Mouse (Mus musculus): ENCODE results near the gene Cela3b. TPM values are rescaled to one million over a fixed set of nuclear protein-coding genes. Genes with fewer than 3 reads are reported as not detected.

The Cela3b gene
- polyA plus RNA-seq, 1 experiment from 2014 or later = not detected

DNA sequence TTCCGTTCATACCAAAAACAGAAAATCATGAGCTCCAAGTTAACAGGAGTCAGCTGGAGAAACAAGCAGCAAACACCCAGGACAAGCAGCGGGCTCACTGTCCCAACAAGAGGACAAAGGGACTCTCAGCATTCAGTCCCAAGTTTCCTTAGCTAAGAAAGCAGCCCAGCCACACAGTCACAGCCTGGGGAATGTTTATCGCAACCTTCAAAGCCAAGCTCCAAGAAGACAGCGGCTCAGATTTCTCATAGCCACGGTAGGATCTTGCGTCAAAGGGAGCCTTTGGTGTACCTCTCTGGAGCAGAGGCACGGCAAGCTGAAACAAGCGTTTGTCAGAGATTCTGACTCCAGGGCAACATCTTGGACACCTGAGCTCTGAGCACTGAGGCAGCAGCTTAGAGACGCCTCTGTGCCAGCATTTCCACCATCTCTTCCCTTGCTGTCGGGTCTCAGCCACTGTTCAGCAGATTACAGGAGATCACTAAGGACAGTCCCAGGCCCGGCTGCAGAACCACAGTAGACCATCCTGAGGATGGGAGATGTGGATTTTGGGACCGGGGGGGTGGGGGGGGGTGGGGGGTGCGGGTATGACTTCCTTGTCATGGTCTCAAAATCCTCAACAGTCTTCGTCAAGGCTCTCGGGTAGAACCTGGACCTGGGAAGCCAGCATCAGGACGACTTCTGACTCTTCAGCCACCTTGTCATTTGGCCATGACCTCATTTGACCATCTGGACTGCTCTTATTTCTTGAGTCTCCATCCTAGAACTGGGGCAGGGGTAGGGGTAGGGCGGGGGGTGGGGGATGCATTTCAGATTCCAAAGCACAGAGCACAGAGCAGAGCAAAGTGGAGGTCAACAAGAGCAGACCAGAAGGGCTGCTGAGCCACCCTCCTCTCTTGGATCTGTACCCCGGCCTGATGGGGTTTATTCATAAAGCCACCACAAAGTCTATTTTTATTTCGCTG, 54.7 kb downstream of the Cela3b start:
- 64% methylated on average over 19 of the region's 19 CpGs for WGBS
- H3K9me3 ChIP-seq = no peaks in the 10 kb centered on the region
- H3K27ac ChIP-seq = no peak overlapping the region
- H3K27me3 ChIP-seq (replicated peaks) = no peaks in the 10 kb centered on the region
- H3K4me3 ChIP-seq = no peak overlapping the region
- H3K4me1 ChIP-seq = peaks cover under 1% of the 10 kb centered on the region
- H3K9ac ChIP-seq = no peak overlapping the region
- H3K4me2 ChIP-seq = no peak overlapping the region
- H3K36me3 ChIP-seq (replicated peaks) = no peaks in the 10 kb centered on the region
- no peak for ATAC-seq (replicated peaks)

GRCm38 (mm10) chr4:137373711-137374110, 56.6 kb downstream of the Cela3b start:
- Histone ChIP-seq H3K36me3 (replicated peaks) (no peaks in the 10 kb centered on the region), H3K9me3 (no peaks in the 10 kb centered on the region), H3K27me3 (replicated peaks) (no peaks in the 10 kb centered on the region), H3K9ac (no peak overlapping the region), H3K4me3 (no peak overlapping the region), H3K4me1 (peaks cover 8% of the 10 kb centered on the region), H3K4me2 (no peak overlapping the region), H3K27ac (no peak overlapping the region)
- ATAC-seq (replicated peaks) = no peak
- whole genome bisulfite sequencing = 42% methylated on average over 6 of the region's 6 CpGs

DNA sequence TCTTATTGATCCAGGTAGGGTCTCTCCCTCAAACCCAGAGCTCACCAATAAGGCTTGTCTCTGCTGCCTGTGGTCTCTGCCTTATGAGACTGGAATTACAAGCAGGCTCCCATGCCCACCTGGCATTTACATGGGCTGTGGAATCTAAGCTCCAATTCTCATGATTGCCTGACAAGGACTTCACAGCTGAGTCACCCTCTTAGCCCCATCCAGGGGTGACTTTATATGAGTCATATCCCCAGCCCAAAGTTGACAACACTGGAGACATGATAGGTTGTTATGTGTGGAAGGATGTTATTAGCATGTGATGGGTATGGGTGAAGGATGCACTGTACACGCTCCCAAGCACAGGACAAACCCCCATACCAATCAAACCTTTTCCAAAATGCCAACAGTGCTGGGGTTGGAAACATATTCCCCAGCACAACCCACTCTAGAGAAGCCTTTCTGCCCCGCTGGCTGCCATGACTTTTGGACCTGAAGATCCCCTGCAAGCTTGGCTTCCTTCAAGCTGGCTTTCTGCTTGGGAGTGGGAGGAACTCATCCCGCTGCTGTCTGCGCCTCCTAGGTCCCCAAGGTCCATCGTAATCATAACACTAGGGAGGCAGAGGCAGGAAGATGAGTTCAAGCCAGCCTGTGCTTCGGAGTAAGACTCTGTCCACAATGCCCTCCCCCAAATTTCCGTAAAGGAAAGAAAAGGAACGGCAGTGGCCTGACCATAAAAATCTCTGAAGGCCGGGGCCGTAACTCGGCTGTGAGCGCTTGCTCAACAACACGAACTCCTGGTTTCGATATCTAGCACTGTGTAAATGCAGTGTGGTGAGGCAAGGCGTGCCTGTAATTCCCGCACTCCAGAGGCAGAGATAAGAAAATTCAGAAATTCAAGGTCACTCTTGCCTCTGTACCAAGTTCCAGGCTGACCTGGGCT, 58.5 kb downstream of the Cela3b start:
- Histone ChIP-seq H3K36me3 (replicated peaks) (no peaks in the 10 kb centered on the region), H3K4me1 (peaks cover 8% of the 10 kb centered on the region), H3K9ac (no peak overlapping the region), H3K9me3 (no peaks in the 10 kb centered on the region), H3K27me3 (replicated peaks) (no peaks in the 10 kb centered on the region), H3K4me2 (no peak overlapping the region), H3K27ac (no peak overlapping the region), H3K4me3 (no peak overlapping the region)
- ATAC-seq (replicated peaks) = no peak
- WGBS = 94% methylated on average over 16 of the region's 16 CpGs

Other genes starting within 250 kb of the Cela3b start
- gene Wnt4, start 153.1 kb downstream of the Cela3b start, polyA plus RNA-seq (2015; fragmentation: Nextera tagmentation; extraction: Ambion mirVana) = 3.4 and 4.8 TPM in 2 replicates
- gene Cdc42, start 72.8 kb downstream of the Cela3b start, polyA plus RNA-seq (2015; fragmentation: Nextera tagmentation; extraction: Ambion mirVana) = 902 and 940 TPM in 2 replicates
- not detected in 2 replicates for gene Cela3a, start 20.7 kb downstream of the Cela3b start, polyA plus RNA-seq (2015; fragmentation: Nextera tagmentation; extraction: Ambion mirVana)
- gene 1700013G24Rik, start 22.7 kb upstream of the Cela3b start, polyA plus RNA-seq (2015; fragmentation: Nextera tagmentation; extraction: Ambion mirVana) = not detected in 2 replicates
- gene Hspg2, start 38.2 kb upstream of the Cela3b start, polyA plus RNA-seq (2015; fragmentation: Nextera tagmentation; extraction: Ambion mirVana) = 4.0 and 4.1 TPM in 2 replicates
- gene Ldlrad2, start 144.0 kb upstream of the Cela3b start, polyA plus RNA-seq (2015; fragmentation: Nextera tagmentation; extraction: Ambion mirVana) = 0.47 TPM in 1 of 2 replicates, not detected in the other
- gene Usp48, start 163.2 kb upstream of the Cela3b start, polyA plus RNA-seq (2015; fragmentation: Nextera tagmentation; extraction: Ambion mirVana) = 67.0 and 70.6 TPM in 2 replicates
- gene Rap1gap, start 234.2 kb upstream of the Cela3b start, polyA plus RNA-seq (2015; fragmentation: Nextera tagmentation; extraction: Ambion mirVana) = 85.7 and 88.1 TPM in 2 replicates